Mouse (Mus musculus): Measurements from ENCODE around the gene Uqcc2. TPM values are rescaled to one million over a fixed set of nuclear protein-coding genes. Genes with fewer than 3 reads are reported as not detected.

Gene Uqcc2
- polyA plus RNA-seq, 1 experiment from 2014 or later, result 361 TPM

DNA sequence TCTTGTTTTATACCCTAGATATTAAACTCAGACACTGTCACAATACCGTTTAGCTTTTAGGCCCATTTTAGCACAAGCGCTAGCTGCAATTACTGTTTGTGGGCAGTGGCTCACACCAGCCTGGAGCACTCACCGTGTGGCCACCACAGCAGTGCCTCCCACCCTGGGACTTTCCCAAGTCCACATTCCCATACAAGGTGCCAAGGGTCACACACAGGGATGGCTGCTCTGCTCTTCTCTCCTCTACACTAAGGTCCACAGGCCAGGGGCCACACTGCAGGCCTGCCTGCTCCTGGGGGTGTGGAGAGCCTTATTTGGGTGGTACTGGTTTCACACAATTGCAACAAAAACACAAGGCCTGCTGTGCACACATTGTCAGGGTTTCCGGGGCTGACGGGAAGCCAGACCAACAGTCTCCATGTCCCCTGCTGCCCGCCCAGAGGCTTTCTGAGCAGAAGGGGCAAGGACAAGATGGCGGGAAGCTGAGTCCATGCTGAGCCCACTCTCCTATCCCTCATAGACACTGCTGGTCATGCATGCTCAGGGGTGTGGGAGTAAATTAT is 9.8 kb downstream of the Uqcc2 start:
- WGBS, result 87% methylated on average over 7 of the region's 7 CpGs
- Histone ChIP-seq H3K4me1 (replicated peaks) (peaks cover 50% of the 10 kb centered on the region), H3K9me3 (no peaks in the 10 kb centered on the region), H3K4me2 (no peak overlapping the region), H3K27me3 (no peaks in the 10 kb centered on the region), H3K9ac (replicated peaks) (no peak overlapping the region), H3K27ac (no peak overlapping the region), H3K4me3 (replicated peaks) (no peak overlapping the region), H3K36me3 (peaks cover 60% of the 10 kb centered on the region)
- no peak for ATAC-seq (ENCODE audit: insufficient number of reproducible peaks, insufficient read depth, low FRiP score, low TSS enrichment, low read depth)

- Histone ChIP-seq H3K36me3 (peaks cover 63% of the 10 kb centered on the region), H3K4me2 (no peak overlapping the region), H3K9ac (replicated peaks) (no peak overlapping the region), H3K27ac (no peak overlapping the region), H3K4me3 (replicated peaks) (no peak overlapping the region), H3K4me1 (replicated peaks) (peaks cover 47% of the 10 kb centered on the region), H3K9me3 (no peaks in the 10 kb centered on the region), H3K27me3 (no peaks in the 10 kb centered on the region)
- no peak for ATAC-seq (ENCODE audit: insufficient number of reproducible peaks, insufficient read depth, low FRiP score, low TSS enrichment, low read depth)
- 88% methylated on average over 2 of the region's 2 CpGs for WGBS
Observed at GRCm38 (mm10) chr17:27123103-27123502, 10.6 kb downstream of the Uqcc2 start.

DNA sequence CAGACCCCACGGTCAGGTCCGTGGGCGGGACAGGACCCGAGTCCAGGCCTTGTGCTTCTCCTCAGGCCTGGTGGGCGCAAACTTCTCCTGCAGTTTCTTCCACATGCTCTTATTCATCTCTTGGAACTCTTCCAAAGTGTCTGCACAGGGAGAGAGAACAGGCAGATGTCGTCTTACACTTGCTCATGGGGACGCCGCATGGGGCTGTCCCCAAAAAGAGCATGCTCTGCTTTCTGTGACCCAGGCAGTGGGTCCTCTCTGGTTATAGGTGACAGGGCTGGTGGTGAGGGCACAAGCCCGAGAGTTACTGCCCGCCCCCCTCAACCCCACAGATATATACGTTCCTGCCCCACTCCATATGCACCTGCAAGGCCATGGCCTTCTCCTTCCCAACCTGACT is 11.0 kb downstream of the Uqcc2 start:
- WGBS, result 87% methylated on average over 11 of the region's 11 CpGs

DNA sequence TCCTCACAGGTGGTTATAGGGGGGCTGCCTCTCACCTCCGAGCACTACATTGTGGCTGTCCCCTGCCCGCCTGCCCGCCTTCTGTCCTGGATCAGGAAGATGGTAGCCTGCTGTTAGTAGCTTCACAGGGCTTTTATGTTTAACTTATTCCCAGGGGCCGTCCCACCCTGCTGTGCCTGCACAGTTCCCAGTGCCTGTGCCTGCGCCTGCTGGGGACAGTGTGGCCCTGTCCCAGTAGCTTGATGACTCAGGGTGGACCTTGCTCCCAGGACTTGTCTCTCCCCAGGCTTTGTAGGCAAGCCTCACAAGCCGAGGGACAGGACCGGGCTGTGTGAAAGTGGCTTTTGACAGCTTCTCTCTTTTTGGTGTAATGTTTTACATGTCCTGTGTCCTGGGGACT is 11.9 kb downstream of the Uqcc2 start:
- Histone ChIP-seq H3K4me2 (no peak overlapping the region), H3K4me1 (replicated peaks) (peaks cover 39% of the 10 kb centered on the region), H3K36me3 (peaks cover 75% of the 10 kb centered on the region), H3K9ac (replicated peaks) (no peak overlapping the region), H3K27ac (no peak overlapping the region), H3K27me3 (no peaks in the 10 kb centered on the region), H3K9me3 (0 out of 2 replicates have a peak, but pooled peaks cover 3% of the 10 kb centered on the region), H3K4me3 (replicated peaks) (no peak overlapping the region)
- ATAC-seq (ENCODE audit: insufficient number of reproducible peaks, insufficient read depth, low FRiP score, low TSS enrichment, low read depth), result no peak
- 76% methylated on average over 7 of the region's 7 CpGs for WGBS

More for the DNA sequence above, 11.0 kb downstream of the Uqcc2 start:
- no peak overlapping the region for H3K9ac ChIP-seq (replicated peaks)
- peaks cover 47% of the 10 kb centered on the region for H3K4me1 ChIP-seq (replicated peaks)
- no peak for ATAC-seq (ENCODE audit: insufficient number of reproducible peaks, insufficient read depth, low FRiP score, low TSS enrichment, low read depth)
- H3K27ac ChIP-seq, result no peak overlapping the region
- no peaks in the 10 kb centered on the region for H3K27me3 ChIP-seq
- no peak overlapping the region for H3K4me2 ChIP-seq
- 0 out of 2 replicates have a peak, but pooled peaks cover under 1% of the 10 kb centered on the region for H3K9me3 ChIP-seq
- peaks cover 66% of the 10 kb centered on the region for H3K36me3 ChIP-seq
- no peak overlapping the region for H3K4me3 ChIP-seq (replicated peaks)

- H3K9me3 ChIP-seq, result 0 out of 2 replicates have a peak, but pooled peaks cover 3% of the 10 kb centered on the region
- no peak overlapping the region for H3K4me2 ChIP-seq
- ATAC-seq (ENCODE audit: insufficient number of reproducible peaks, insufficient read depth, low FRiP score, low TSS enrichment, low read depth), result no peak
- peak overlapping the region; percentile 35; the same call in 1 of the 2 replicates for H3K27ac ChIP-seq
- 48% methylated on average over 14 of the region's 14 CpGs for WGBS
- H3K27me3 ChIP-seq, result no peaks in the 10 kb centered on the region
- no peak overlapping the region for H3K9ac ChIP-seq (replicated peaks)
- H3K4me3 ChIP-seq (replicated peaks), result no peak overlapping the region
- peaks cover 35% of the 10 kb centered on the region for H3K4me1 ChIP-seq (replicated peaks)
- H3K36me3 ChIP-seq, result peaks cover 80% of the 10 kb centered on the region
Observed at GRCm38 (mm10) chr17:27121266-27121665, 12.4 kb downstream of the Uqcc2 start.

DNA sequence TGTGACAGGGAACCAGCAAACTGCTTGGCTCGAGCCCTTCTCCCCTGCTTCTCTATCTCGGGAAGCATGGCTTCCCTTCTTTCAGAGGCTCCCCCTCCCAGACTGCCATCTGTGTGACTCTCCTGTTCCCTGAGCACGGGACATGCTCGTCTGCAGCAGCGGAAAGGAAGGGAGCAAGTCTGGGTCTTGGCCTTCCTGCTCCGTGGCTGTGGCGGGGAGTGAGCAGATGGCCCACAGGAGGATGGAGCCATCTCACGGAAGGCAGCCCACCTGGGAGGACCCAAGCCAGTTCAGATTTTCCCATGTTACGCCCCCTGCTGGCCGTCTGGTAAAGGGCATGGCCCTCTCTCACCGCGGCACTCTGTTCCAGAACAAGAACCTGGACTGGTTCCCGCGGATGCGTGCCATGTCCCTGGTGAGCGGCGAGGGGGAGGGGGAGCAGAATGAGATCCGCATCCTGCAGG is 13.1 kb downstream of the Uqcc2 start:
- 0 out of 2 replicates have a peak overlapping the region, but pooled peaks have one; percentile 19 for H3K4me2 ChIP-seq
- no peak overlapping the region for H3K4me3 ChIP-seq (replicated peaks)
- ATAC-seq (ENCODE audit: insufficient number of reproducible peaks, insufficient read depth, low FRiP score, low TSS enrichment, low read depth), result 0 out of 2 replicates have a peak, but pooled peaks have one; percentile 5
- no peaks in the 10 kb centered on the region for H3K27me3 ChIP-seq
- WGBS, result 9% methylated on average over 18 of the region's 18 CpGs
- 0 out of 2 replicates have a peak, but pooled peaks cover 3% of the 10 kb centered on the region for H3K9me3 ChIP-seq
- no peak overlapping the region for H3K9ac ChIP-seq (replicated peaks)
- H3K4me1 ChIP-seq (replicated peaks), result peaks cover 28% of the 10 kb centered on the region
- H3K27ac ChIP-seq, result peak overlapping the region; percentile 50; the same call in 1 of the 2 replicates
- peaks cover 83% of the 10 kb centered on the region for H3K36me3 ChIP-seq

DNA sequence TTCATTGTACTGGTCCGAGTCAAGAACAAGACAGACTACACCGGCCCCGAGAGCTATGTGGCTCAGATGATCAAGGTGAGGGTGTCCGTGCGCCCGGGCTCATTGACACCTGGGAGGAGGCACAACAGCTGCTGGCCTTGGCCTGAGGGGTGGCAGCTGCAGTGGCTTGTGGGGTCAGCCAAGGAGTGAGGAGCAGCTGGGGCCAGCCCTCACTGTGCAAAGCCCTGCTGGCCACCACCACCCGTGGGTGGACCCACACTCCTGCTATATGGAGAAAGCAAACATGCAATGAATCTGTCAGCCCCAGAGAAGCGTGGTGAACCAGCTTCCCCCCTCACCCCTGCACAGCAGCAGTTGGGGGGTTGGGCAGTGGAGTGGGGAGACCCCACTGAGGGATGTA is 13.8 kb downstream of the Uqcc2 start:
- ATAC-seq (ENCODE audit: insufficient number of reproducible peaks, insufficient read depth, low FRiP score, low TSS enrichment, low read depth), result no peak; the same call in 1 of the 2 replicates
- Histone ChIP-seq H3K27ac (peak overlapping the region; percentile 50; the same call in 1 of the 2 replicates), H3K4me1 (replicated peaks) (peaks cover 22% of the 10 kb centered on the region), H3K4me2 (no peak overlapping the region), H3K36me3 (peaks cover 76% of the 10 kb centered on the region), H3K9me3 (0 out of 2 replicates have a peak, but pooled peaks cover 3% of the 10 kb centered on the region), H3K9ac (replicated peaks) (0 out of 2 replicates have a peak overlapping the region, but pooled peaks have one; percentile 37), H3K4me3 (replicated peaks) (no peak overlapping the region), H3K27me3 (no peaks in the 10 kb centered on the region)
- 69% methylated on average over 8 of the region's 8 CpGs for WGBS

DNA sequence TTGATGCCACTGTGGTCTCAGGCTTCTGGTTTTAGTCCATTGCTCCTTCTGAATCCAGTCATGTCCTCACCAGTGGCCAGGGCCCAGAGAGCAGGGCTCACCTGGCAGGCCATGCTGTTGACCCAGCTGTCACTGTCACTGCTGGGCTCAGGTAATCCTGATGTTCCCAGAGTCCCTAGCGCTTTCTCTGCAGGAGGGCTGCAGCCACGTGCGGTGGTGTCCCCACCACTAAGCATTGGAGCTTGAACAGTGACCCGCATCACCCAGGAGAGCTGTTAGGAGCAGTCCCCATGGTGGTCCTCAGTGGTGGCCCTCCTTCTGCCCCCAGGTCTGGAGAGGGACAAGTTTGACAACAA is 14.2 kb downstream of the Uqcc2 start:
- H3K9me3 ChIP-seq, result 0 out of 2 replicates have a peak, but pooled peaks cover 3% of the 10 kb centered on the region
- H3K4me1 ChIP-seq (replicated peaks), result peaks cover 20% of the 10 kb centered on the region
- H3K9ac ChIP-seq (replicated peaks), result no peak overlapping the region
- no peak overlapping the region for H3K4me2 ChIP-seq
- no peak overlapping the region for H3K27ac ChIP-seq
- ATAC-seq (ENCODE audit: insufficient number of reproducible peaks, insufficient read depth, low FRiP score, low TSS enrichment, low read depth), result no peak
- H3K4me3 ChIP-seq (replicated peaks), result no peak overlapping the region
- 79% methylated on average over 4 of the region's 4 CpGs for WGBS
- H3K27me3 ChIP-seq, result no peaks in the 10 kb centered on the region
- peaks cover 74% of the 10 kb centered on the region for H3K36me3 ChIP-seq

GRCm38 (mm10) chr17:27118676-27119539 is 14.8 kb downstream of the Uqcc2 start:
- H3K9ac ChIP-seq (replicated peaks), result no peak overlapping the region
- no peak overlapping the region for H3K4me3 ChIP-seq (replicated peaks)
- H3K4me1 ChIP-seq (replicated peaks), result peaks cover 18% of the 10 kb centered on the region
- no peaks in the 10 kb centered on the region for H3K27me3 ChIP-seq
- H3K4me2 ChIP-seq, result no peak overlapping the region
- no peak overlapping the region for H3K27ac ChIP-seq
- 0 out of 2 replicates have a peak, but pooled peaks cover 3% of the 10 kb centered on the region for H3K9me3 ChIP-seq
- no peak for ATAC-seq (ENCODE audit: insufficient number of reproducible peaks, insufficient read depth, low FRiP score, low TSS enrichment, low read depth)
- 88% methylated on average over 25 of the region's 25 CpGs for WGBS
- H3K36me3 ChIP-seq, result peaks cover 75% of the 10 kb centered on the region

DNA sequence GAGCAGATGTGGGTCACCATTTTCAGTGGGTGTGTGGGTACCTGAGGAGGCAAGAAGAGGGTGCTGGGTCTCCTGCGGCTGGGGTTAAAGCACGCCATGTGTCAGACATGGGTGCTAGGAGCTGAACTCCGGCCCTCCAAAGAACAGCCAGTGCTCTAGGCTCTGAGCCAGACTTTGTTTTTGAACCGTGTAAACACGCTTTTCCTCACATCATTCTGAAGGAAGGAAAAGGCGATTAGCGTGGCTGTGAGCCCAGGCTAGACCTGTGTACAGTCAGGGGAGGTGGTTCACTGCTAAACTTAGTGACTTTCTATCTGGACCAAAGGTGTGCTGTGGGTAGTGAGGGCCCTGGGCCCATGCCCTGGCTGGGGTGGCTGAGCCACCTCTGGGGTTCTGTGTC is 23.6 kb downstream of the Uqcc2 start:
- Histone ChIP-seq H3K4me3 (replicated peaks) (no peak overlapping the region), H3K9ac (replicated peaks) (no peak overlapping the region), H3K36me3 (peaks cover 43% of the 10 kb centered on the region), H3K9me3 (no peaks in the 10 kb centered on the region), H3K4me1 (replicated peaks) (no peaks in the 10 kb centered on the region), H3K27me3 (no peaks in the 10 kb centered on the region), H3K4me2 (no peak overlapping the region), H3K27ac (no peak overlapping the region)
- WGBS, result 90% methylated on average over 7 of the region's 7 CpGs
- ATAC-seq (ENCODE audit: insufficient number of reproducible peaks, insufficient read depth, low FRiP score, low TSS enrichment, low read depth), result no peak

DNA sequence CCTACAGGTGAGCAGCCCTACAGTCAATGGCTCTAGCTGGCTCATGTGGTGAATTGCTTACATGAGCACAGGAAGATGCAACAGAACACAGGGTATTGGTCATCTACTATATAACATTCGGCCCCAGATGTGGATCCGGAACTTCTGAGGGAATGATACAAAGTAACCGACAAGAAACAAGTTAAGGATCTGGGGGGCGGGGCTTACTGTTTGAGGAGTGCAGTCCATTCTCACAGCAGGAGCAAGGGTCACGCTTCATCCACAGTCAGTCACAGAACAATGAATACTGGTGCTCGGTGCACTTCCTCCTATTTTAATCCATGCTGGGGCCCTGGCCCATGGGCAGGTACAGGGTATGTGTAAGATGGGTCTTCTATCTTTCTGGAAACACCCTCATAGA is 25.8 kb downstream of the Uqcc2 start:
- 85% methylated on average over 6 of the region's 6 CpGs for WGBS
- ATAC-seq (ENCODE audit: insufficient number of reproducible peaks, insufficient read depth, low FRiP score, low TSS enrichment, low read depth), result no peak
- H3K4me2 ChIP-seq, result no peak overlapping the region

More for the DNA sequence above, 25.8 kb downstream of the Uqcc2 start:
- no peak overlapping the region for H3K27ac ChIP-seq
- H3K27me3 ChIP-seq, result no peaks in the 10 kb centered on the region
- peaks cover 12% of the 10 kb centered on the region for H3K4me1 ChIP-seq (replicated peaks)
- H3K9ac ChIP-seq (replicated peaks), result no peak overlapping the region
- no peaks in the 10 kb centered on the region for H3K9me3 ChIP-seq
- no peak overlapping the region for H3K4me3 ChIP-seq (replicated peaks)
- H3K36me3 ChIP-seq, result peaks cover 27% of the 10 kb centered on the region
